Comparison of ENCODE assay signal across 8 mouse cellular contexts in genomic region chr4:48124416-48124772, GRCm38 (mm10). TPM values are rescaled to one million over a fixed set of nuclear protein-coding genes. Genes with fewer than 3 reads are reported as not detected.
DNase-seq lines count a peak whose midpoint lies in the region; ATAC-seq and TF ChIP-seq lines count a peak whose summit lies in the region.

No protein-coding gene starts in this region.

- no peak for TF ChIP-seq EP300 in liver, embryonic 14.5 days (IDR thresholded peaks at IDR 0.05; ENCODE audit: low read depth)

- WGBS in heart, embryonic 13.5 days: 7% methylated on average over 9 of the region's 9 CpGs
- WGBS in bone marrow, adult 2 months: under 1% methylated on average over 9 of the region's 9 CpGs
- 5% methylated on average over 9 of the region's 9 CpGs for WGBS in heart, embryonic 15.5 days
- under 1% methylated on average over 9 of the region's 9 CpGs for WGBS in liver, embryonic 14.5 days (ENCODE audit: insufficient replicate concordance)
- 6% methylated on average over 9 of the region's 9 CpGs for WGBS in stomach, embryonic 14.5 days

- peak overlapping the region; percentile 84 for H3K4me2 ChIP-seq in heart, embryonic 13.5 days
- H3K4me2 ChIP-seq in heart, embryonic 15.5 days: peak overlapping the region; percentile 86
- peak overlapping the region; percentile 74 for H3K4me2 ChIP-seq in liver, embryonic 14.5 days (ENCODE audit: low read depth)
- peak overlapping the region; percentile 74 for H3K4me2 ChIP-seq in stomach, embryonic 14.5 days (replicated peaks; ENCODE audit: low read depth, low read length)

- no peak overlapping the region for H3K27ac ChIP-seq in heart, embryonic 13.5 days (replicated peaks)
- no peak overlapping the region for H3K27ac ChIP-seq in bone marrow, adult 2 months (ENCODE audit: control insufficient read depth, insufficient read depth, low read depth, low read length, poor library complexity)
- no peak overlapping the region for H3K27ac ChIP-seq in heart, embryonic 15.5 days
- no peak overlapping the region for H3K27ac ChIP-seq in liver, embryonic 14.5 days
- no peak overlapping the region for H3K27ac ChIP-seq in stomach, embryonic 14.5 days (ENCODE audit: low read length)

- no peak for DNase-seq in heart, postnatal 25 days (ENCODE audit: low spot score)
- peak in 2 of 3 experiments; percentile 56 to 62 for DNase-seq in liver, embryonic 14.5 days (ENCODE audit: low read depth in 3 of 3, low spot score in 3 of 3)
- no peak for DNase-seq in right cerebral cortex, postnatal 10 days (ENCODE audit: low spot score in 2 of 2)
- DNase-seq in frontal cortex, postnatal 10 days (ENCODE audit: low spot score in 2 of 2): no peak

- H3K9me3 ChIP-seq in heart, embryonic 13.5 days: no peaks in the 10 kb centered on the region
- H3K9me3 ChIP-seq in heart, embryonic 15.5 days (replicated peaks): no peaks in the 10 kb centered on the region
- H3K9me3 ChIP-seq in liver, embryonic 14.5 days (ENCODE audit: control insufficient read depth, low read length): no peaks in the 10 kb centered on the region
- H3K9me3 ChIP-seq in stomach, embryonic 14.5 days (ENCODE audit: control insufficient read depth, low read depth, low read length): no peaks in the 10 kb centered on the region

- H3K36me3 ChIP-seq in heart, embryonic 13.5 days: no peaks in the 10 kb centered on the region
- H3K36me3 ChIP-seq in heart, embryonic 15.5 days: no peaks in the 10 kb centered on the region
- H3K36me3 ChIP-seq in liver, embryonic 14.5 days (replicated peaks; ENCODE audit: control insufficient read depth, insufficient read depth, low read depth): no peaks in the 10 kb centered on the region
- H3K36me3 ChIP-seq in stomach, embryonic 14.5 days (ENCODE audit: control insufficient read depth, insufficient read depth, low read length): no peaks in the 10 kb centered on the region; the same call in 1 of the 2 replicates

- 0 out of 2 replicates have a peak, but pooled peaks cover 6% of the 10 kb centered on the region for H3K4me1 ChIP-seq in heart, embryonic 13.5 days
- H3K4me1 ChIP-seq in bone marrow, adult 2 months (ENCODE audit: control insufficient read depth, insufficient read depth, low read length): peaks cover 1% of the 10 kb centered on the region
- H3K4me1 ChIP-seq in heart, embryonic 15.5 days (replicated peaks): 0 out of 2 replicates have a peak, but pooled peaks cover 5% of the 10 kb centered on the region
- H3K4me1 ChIP-seq in liver, embryonic 14.5 days (replicated peaks; ENCODE audit: control insufficient read depth in 2 of 2, insufficient read depth in 2 of 2, low read length in 1 of 2): peaks cover 9 to 12% of the 10 kb centered on the region in 2 experiments
- no peaks in the 10 kb centered on the region for H3K4me1 ChIP-seq in stomach, embryonic 14.5 days (ENCODE audit: control insufficient read depth, insufficient read depth, low read length)

- TF ChIP-seq POLR2A in bone marrow, adult 2 months (IDR thresholded peaks at IDR 0.05; ENCODE audit: borderline replicate concordance, control insufficient read depth, low read depth, low read length): no peak

- no peak for TF ChIP-seq CTCF in bone marrow, adult 2 months (IDR thresholded peaks at IDR 0.05; ENCODE audit: control insufficient read depth, insufficient read depth, low read length)
- TF ChIP-seq CTCF in liver, embryonic 14.5 days (IDR thresholded peaks at IDR 0.05; ENCODE audit: low read depth): no peak

- peak; percentile 47; the same call in 1 of the 2 replicates for ATAC-seq in heart, embryonic 13.5 days (ENCODE audit: extremely low read depth, insufficient number of reproducible peaks, low FRiP score, low TSS enrichment)
- ATAC-seq in heart, embryonic 15.5 days (replicated peaks; ENCODE audit: insufficient number of reproducible peaks, insufficient read depth, low FRiP score, low read depth): peak; percentile 68
- peak; percentile 88 for ATAC-seq in liver, embryonic 14.5 days (ENCODE audit: insufficient read depth)
- ATAC-seq in stomach, embryonic 14.5 days (ENCODE audit: insufficient number of reproducible peaks, insufficient read depth, low FRiP score, low read depth): peak; percentile 82

- peaks cover 3% of the 10 kb centered on the region; the same call in 1 of the 2 replicates for H3K27me3 ChIP-seq in heart, embryonic 13.5 days (replicated peaks)
- no peaks in the 10 kb centered on the region for H3K27me3 ChIP-seq in heart, embryonic 15.5 days
- no peaks in the 10 kb centered on the region for H3K27me3 ChIP-seq in liver, embryonic 14.5 days (ENCODE audit: control insufficient read depth, insufficient read depth, low read length)
- no peaks in the 10 kb centered on the region for H3K27me3 ChIP-seq in stomach, embryonic 14.5 days (ENCODE audit: control insufficient read depth, insufficient read depth, low read length)

- H3K9ac ChIP-seq in heart, embryonic 13.5 days: peak overlapping the region; percentile 93
- no peak overlapping the region for H3K9ac ChIP-seq in heart, embryonic 15.5 days
- peak overlapping the region; percentile 95; the same call in 1 of the 2 replicates for H3K9ac ChIP-seq in liver, embryonic 14.5 days (replicated peaks)
- no peak overlapping the region for H3K9ac ChIP-seq in stomach, embryonic 14.5 days (replicated peaks; ENCODE audit: low read depth, low read length)

- intact Hi-C loops in heart, postnatal 25 days (cut with DNase I): loop anchor here (2.0 to 10.0 kb wide), 2 partner anchors 78 to 770 kb away; partner anchors contain the start of gene Tgfbr1

- peak overlapping the region; percentile 86 for H3K4me3 ChIP-seq in heart, embryonic 13.5 days
- H3K4me3 ChIP-seq in bone marrow, adult 2 months (replicated peaks; ENCODE audit: control insufficient read depth, low read depth, low read length): peak overlapping the region; percentile 91
- peak overlapping the region; percentile 90 for H3K4me3 ChIP-seq in heart, embryonic 15.5 days
- H3K4me3 ChIP-seq in liver, embryonic 14.5 days (ENCODE audit: insufficient read depth in 1 of 2, low read depth in 2 of 2, low read length in 2 of 2): peak overlapping the region; percentile 66 to 93
- peak overlapping the region; percentile 82 for H3K4me3 ChIP-seq in stomach, embryonic 14.5 days (ENCODE audit: low read depth, low read length)

RNA-seq across cellular contexts. Expression of gene Stx17, which starts 0.3 kb away (rescaled TPM):
- 20.9 and 21.0 TPM in 2 replicates for polyA plus RNA-seq in heart, embryonic 13.5 days (2015; fragmentation: Nextera tagmentation; extraction: Ambion mirVana)
- total RNA-seq in heart, postnatal 25 days (2021): 10 to 100 TPM; 22.6 to 28.7 TPM
- polyA plus RNA-seq in bone marrow, adult 2 months (2011; ENCODE audit: insufficient read depth, insufficient read length, low replicate concordance, missing spikeins): 7.7 and 9.9 TPM in 2 replicates
- 18.5 and 20.4 TPM in 2 replicates for polyA plus RNA-seq in heart, embryonic 15.5 days (2015; fragmentation: Nextera tagmentation; extraction: Ambion mirVana)
- polyA plus RNA-seq in liver, embryonic 14.5 days (2012; rRNA removed): 4.6 and 6.4 TPM in 2 replicates
- polyA plus RNA-seq in liver, embryonic 14.5 days (2014; fragmentation: Nextera tagmentation; extraction: Ambion mirVana): 15.3 and 18.9 TPM in 2 replicates
- polyA plus RNA-seq in stomach, embryonic 14.5 days (2014; fragmentation: Nextera tagmentation; extraction: Ambion mirVana): 36.8 and 38.8 TPM in 2 replicates

Comparison
In these comparisons a context has a peak if more than half of its experiments do, and no peak if none do; other contexts are left out.
1. H3K9ac ChIP-seq: peak in heart, embryonic 13.5 days (single experiment) and liver, embryonic 14.5 days (single experiment); none in heart, embryonic 15.5 days (single experiment) and stomach, embryonic 14.5 days (single experiment).
2. DNase-seq: peak in liver, embryonic 14.5 days (2 of 3); none in heart, postnatal 25 days (single experiment), right cerebral cortex, postnatal 10 days (0 of 2) and frontal cortex, postnatal 10 days (0 of 2).
3. Peak in every context shown above with its lines, with median percentiles within 50 percentile points of each other: ATAC-seq, H3K4me2 ChIP-seq and H3K4me3 ChIP-seq.